Mouse (Mus musculus) gastrocnemius, postnatal 10 days (tissue): ENCODE data around the gene Olfr1246. TPM values are rescaled to one million over a fixed set of nuclear protein-coding genes. Genes with fewer than 3 reads are reported as not detected.
"Not testable (repeated sequence)": the region's sequence is repeated elsewhere in the genome, so short reads cannot be mapped to it uniquely, and the experiment has no call there.

Experiments
- DNase-seq: peaks from one replicate; pipeline ENCODE4 v3.0.0; 2021; ENCODE audit warnings: mixed read lengths
- long read RNA-seq, 2 experiments: library from polyadenylated mRNA; stranded (forward); transcript quantifications; one replicate each; pipeline ENCODE4 v2.0.0; 2021
- total RNA-seq, 2 experiments: library from RNA; stranded (reverse); gene quantifications; 2 replicates each; pipeline ENCODE4 v1.2.3; 2021

Gene Olfr1246
- not detected for total RNA-seq
- long read RNA-seq, experiment 1: 0 reads
- long read RNA-seq, experiment 2: 0 reads

DNA sequence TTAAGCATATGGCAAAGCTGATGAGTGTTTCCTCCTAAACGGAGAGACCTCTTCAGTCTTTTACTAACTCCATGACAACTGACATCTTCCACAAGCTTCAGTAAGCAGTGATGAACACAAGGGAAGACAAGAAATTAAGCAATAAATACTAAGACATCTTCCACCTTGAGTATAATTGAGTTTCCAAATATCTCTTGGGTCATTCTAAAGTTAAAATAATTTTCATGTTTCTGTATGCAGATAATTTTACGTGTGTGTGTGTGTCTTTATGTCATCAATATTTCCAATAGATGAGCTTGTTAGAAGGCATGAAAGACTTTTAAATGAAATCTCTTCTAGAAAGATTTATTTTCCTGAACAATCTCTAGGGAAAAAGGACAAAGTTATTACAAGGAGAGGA is at the start of gene Olfr1246:
TSS of gene Olfr1246 (minus strand) at position 101 of the 400 bp plus-strand sequence.
- DNase-seq: no peak

DNA sequence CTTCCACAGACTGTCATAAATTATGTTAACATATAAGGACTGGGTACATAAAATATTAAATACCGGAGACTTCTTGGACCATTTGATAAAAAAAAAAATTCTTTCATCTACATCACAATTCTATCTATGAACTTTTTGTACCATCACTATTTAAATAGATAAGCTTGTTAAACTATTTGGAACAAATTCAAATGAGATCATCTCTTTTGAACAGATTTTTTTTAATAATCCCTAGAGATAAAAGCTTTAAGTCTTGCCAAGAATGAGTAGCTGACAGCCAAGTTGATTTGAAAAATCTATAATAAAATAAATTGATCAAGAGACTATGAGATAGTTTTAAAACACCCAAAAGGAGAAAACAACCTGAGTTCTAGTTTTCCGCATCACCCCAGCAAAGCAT is 41.9 kb upstream of the Olfr1246 start, which contains the start of gene Olfr1249:
TSS of gene Olfr1249 (minus strand) at position 101 of the 400 bp plus-strand sequence.
- DNase-seq: no peak

DNA sequence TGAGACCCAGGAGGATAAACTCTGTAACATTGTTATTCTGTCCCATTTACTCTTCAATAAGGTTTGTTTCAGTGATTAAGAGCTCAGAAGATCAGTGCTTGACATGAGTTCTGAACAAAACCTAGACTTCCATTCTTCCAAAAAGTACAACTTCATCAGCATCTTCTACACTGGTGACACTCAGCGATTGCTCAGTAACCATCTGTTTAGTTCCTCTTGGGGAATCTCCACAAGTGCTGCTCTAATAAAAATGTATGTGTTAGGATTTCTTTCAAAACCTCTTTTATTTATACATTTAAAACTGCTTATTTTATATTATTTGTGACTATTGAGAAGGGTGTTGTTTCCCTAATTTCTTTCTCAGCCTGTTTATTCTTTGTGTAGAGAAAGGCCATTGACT is 25.2 kb upstream of the Olfr1246 start, which contains the start of gene Olfr1248:
TSS of gene Olfr1248 (minus strand) at position 101 of the 400 bp plus-strand sequence.
- not testable (repeated sequence) for DNase-seq

DNA sequence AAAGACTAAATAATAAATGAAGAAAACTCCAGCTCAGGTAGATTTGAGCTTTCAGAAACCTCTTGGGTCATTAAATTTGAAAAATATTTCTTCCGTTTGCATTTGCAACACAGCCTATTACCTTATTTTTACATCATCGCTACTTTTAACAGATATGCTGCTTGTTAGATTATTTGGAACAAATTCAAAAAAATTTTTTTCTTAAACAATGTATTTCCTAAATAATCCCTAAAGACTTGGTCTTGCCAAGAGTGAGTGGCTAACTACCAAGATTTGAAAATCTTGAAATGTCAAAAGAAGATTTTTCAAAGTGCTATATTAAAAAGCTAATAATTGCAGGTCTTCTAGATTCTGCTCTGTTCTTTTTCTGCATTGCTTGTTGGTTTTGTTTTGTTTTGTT is 21.1 kb upstream of the Olfr1246 start, which contains the start of gene Olfr1247:
TSS of gene Olfr1247 (minus strand) at position 101 of the 400 bp plus-strand sequence.
- no peak for DNase-seq

DNA sequence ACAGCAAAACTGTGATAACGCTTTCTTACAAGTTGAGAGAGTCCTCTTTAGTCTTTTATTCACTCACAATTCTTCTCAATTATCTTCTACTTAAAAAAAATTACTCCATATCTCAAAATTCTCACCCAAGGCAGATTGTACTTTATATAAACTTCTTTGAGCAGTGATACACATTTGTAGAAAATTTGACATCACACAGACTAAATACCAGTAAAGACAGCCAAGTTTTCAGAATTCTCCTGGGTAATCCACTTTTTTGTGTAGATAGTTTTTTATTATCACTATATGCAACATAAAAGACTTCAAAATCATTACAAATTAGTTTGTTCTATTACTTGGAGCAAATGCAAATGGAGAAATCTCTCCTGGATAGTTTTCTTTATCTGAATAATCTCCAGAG is 14.6 kb downstream of the Olfr1246 start, which contains the start of gene Olfr1245:
TSS of gene Olfr1245 (minus strand) at position 101 of the 400 bp plus-strand sequence.
- DNase-seq: no peak

DNA sequence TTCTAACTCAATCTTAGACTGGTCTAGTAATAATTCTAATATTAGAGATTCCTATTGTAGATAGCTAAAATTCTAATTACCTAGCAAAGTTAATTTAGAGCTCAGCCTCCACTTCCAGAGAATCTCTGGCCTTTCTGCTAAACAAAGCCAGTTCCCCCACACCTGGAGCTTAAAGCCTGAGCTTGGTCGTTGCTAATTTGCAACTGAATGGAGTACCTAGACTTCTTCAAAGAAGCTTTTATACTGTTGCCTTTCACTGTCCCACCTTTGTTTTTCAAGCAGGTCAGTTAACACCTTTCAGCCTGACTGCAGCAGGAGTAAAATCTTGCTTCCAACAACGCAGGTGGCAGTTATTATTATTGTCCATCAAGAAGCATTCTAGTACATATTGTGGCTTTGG is 30.3 kb downstream of the Olfr1246 start:
- DNase-seq: not testable (repeated sequence)

DNA sequence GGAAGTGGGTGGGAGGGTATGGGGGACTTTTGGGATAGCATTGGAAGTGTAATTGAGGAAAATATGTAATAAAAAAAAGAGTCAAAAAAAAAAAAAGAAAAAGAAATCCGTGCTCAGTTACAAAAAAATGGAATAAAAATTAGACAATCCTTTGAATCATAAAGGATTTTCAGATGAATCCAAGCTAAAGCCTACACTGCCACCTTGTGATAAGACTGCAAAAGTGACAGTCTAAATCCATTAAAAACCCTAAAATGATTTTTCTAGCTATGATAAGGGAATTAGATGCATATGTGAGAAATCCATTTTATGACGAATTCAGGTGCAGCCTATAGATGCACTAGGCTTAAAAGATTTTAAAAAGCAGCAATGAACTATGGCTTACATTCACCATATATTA is 48.4 kb downstream of the Olfr1246 start:
- no peak for DNase-seq

DNA sequence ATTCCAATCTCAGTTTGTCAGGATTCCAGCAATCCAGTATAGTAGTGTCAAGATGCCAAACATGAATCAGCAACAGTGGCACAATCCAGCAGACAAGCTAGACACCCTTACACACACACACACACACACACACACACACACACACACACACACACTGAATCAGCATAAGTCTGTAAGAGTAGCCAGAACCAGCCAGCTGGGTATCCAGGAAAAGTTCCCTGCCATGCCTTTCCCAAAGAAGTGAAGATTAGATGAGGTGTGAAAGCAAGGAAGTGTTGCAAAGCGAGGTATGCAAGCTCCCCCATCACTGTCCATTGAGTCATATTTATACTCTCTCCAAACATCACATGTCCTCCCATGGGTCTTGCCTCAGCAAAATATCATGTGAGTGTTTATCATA is 53.0 kb downstream of the Olfr1246 start:
- DNase-seq: no peak

Other genes starting within 250 kb of the Olfr1246 start
- gene Olfr1234, start 228.3 kb downstream of the Olfr1246 start, total RNA-seq: not detected
- not detected for gene Olfr1238, start 183.5 kb downstream of the Olfr1246 start, total RNA-seq
- not detected for gene Olfr1239, start 172.8 kb downstream of the Olfr1246 start, total RNA-seq
- gene Olfr1240, start 150.2 kb downstream of the Olfr1246 start, total RNA-seq: not detected
- gene Olfr1241, start 106.0 kb downstream of the Olfr1246 start, total RNA-seq: not detected
- gene Olfr1242, start 94.8 kb downstream of the Olfr1246 start, total RNA-seq: not detected
- gene Olfr1243, start 61.7 kb downstream of the Olfr1246 start, total RNA-seq: not detected
- not detected for gene Olfr1245, start 14.7 kb downstream of the Olfr1246 start, total RNA-seq
- under 1 TPM in 1 of 2 experiments, not detected in 1; 0.05 TPM for gene Olfr1247, start 21.0 kb upstream of the Olfr1246 start, total RNA-seq
- not detected for gene Olfr1248, start 25.1 kb upstream of the Olfr1246 start, total RNA-seq
- not detected for gene Olfr1249, start 41.8 kb upstream of the Olfr1246 start, total RNA-seq
- not detected for gene Olfr1250, start 68.3 kb upstream of the Olfr1246 start, total RNA-seq
- not detected for gene Olfr1251, start 78.8 kb upstream of the Olfr1246 start, total RNA-seq
- not detected for gene Olfr1252, start 131.9 kb upstream of the Olfr1246 start, total RNA-seq
- not detected for gene Olfr1253, start 163.9 kb upstream of the Olfr1246 start, total RNA-seq
- not detected for gene Olfr1254, start 200.5 kb upstream of the Olfr1246 start, total RNA-seq
- gene Olfr1255, start 218.9 kb upstream of the Olfr1246 start, total RNA-seq: not detected
- not detected for gene Olfr1256, start 248.4 kb upstream of the Olfr1246 start, total RNA-seq